Mouse (Mus musculus): ENCODE measurements at regions not wholly inside any gene's neighbourhood (a gene's known extent, or its start where the extent isn't known, plus 50 kb on each side); places are given as distances from the start of the nearest gene placed in this dataset.

GRCm38 (mm10) chr7:75063816-75064215 is 245.2 kb downstream of the Sv2b start:
- no peak for DNase-seq

GRCm38 (mm10) chr7:75050231-75050630 is 258.8 kb downstream of the Sv2b start:
- DNase-seq: no peak

- no peak for DNase-seq
Measured at GRCm38 (mm10) chr7:75049751-75050150, 259.3 kb downstream of the Sv2b start.

- DNase-seq: no peak
Measured at GRCm38 (mm10) chr7:75048822-75049221, 260.2 kb downstream of the Sv2b start.

DNA sequence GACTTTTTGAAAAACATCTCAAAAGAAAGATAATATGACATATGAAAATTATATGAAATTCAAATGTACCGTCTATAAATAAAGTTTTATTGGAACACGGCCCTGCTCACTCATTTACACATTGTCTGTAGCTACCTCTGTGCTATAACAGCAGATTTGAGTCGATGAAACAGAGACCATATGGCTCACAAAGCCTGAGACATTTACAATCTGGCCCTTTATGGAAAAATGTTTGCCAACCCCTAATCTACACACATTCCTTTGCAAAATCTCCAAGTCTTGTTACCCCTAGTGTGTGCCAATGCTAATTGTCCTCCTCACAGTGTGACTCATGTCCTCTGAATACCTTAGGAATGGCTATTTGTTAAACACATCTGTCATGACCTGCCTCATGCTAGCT is 261.2 kb downstream of the Sv2b start:
- DNase-seq: no peak

- no peak for DNase-seq
Measured at GRCm38 (mm10) chr7:75040871-75041270, 268.2 kb downstream of the Sv2b start.

GRCm38 (mm10) chr7:75026191-75026590 is 282.9 kb downstream of the Sv2b start:
- no peak for DNase-seq

- DNase-seq: no peak
Measured at GRCm38 (mm10) chr7:75021966-75022365, 287.1 kb downstream of the Sv2b start.

DNA sequence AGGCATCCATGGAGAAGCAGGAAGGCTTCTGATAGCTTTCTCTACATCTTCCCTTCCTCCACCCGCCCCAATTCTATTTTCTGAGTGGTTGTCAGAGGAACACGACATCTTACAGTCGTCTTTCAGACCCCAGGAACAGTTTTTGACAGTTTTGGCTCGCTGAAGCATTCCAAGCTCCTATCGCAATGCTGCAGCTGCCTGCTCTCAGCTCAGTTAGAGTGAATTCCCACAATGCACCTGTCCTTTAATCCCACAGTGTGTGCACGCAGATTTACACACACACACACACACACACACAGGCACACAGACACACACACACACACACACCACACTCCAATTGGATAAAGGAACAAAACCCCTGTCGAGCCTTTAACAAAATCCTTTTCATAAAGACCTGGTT is 290.4 kb downstream of the Sv2b start:
- no peak for DNase-seq

- DNase-seq: no peak
Measured at GRCm38 (mm10) chr7:75008481-75008880, 300.6 kb downstream of the Sv2b start.

DNA sequence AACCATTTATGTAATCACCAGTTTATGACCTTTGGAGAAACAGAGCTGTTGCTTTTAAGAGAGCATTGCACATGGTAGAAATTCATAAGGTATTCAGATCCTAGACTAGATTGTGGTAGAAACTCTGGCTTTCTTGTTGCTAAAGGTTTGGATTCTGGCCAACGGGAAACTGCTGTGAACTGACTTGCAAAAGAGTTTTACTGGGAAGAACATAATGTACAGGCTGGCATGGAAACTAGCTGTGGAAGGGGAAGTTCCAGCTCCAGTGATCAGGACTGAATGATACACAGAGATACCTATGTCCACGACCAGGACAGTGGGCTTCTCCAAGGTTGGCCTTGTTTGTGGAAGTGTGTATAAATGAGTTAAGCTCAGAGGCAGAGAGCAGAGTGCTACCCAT is 318.9 kb downstream of the Sv2b start:
- DNase-seq: no peak

DNA sequence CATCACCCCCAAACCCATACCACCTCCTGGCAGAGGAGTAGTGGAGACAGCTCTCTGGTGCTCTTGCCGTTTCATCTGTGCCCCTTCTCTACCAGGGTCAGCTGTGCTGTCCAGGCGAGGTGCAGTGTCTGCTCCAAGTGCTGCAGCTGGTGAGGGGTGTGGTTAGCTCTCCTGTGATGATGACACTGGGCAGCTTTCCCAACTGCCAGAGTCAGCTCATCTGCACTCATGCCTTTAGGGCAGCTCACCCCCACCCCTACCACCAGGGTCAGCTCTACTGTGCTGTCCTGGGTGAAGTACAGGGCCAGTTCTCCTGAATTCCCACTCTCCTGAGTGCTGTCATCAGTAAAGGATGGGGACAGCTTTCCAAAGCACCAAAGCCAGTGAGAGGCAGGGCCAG is 329.6 kb downstream of the Sv2b start:
- no peak for DNase-seq

GRCm38 (mm10) chr7:74975986-74976385 is 333.1 kb downstream of the Sv2b start:
- no peak for DNase-seq

DNA sequence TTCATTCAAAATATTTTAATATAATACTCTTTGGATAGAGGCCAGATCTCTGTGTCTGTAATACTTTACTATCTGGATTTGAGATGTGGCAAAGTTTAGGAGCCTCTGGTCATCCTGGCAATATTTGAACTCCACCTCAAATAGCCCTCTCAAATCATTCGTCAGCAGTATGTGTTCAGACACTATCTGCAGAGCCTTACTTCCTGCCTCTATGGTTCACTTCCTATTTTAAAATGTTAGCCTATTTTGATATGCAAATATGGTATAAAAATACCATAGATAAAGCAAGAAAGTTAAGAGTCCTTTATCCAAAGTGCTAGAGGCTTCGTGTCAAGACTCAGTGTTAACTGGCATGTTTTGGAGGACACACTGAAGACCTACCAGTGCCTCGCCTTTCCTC is 334.6 kb downstream of the Sv2b start:
- DNase-seq: no peak

GRCm38 (mm10) chr7:74944421-74945098 is 364.5 kb downstream of the Sv2b start:
- DNase-seq: no peak

GRCm38 (mm10) chr7:74942917-74943316 is 366.1 kb downstream of the Sv2b start:
- DNase-seq: no peak

DNA sequence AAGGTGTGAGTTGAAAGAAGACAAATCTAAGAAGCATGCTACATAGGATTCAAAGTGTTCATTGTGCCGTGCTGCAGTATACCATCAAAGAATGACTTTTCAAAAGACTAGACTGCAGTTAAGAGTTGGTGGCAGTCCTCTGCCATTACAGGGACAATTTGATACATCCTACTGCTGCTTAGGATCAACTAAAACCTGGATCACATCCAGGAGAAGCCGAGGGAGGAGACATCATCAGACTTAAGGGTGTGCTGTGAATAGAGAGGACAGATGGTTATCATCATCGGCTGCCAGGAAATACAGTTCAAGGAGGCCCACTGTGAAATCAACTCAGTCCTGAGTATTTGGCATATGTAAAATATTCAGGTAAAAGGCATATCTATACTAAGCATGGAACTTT is 366.9 kb downstream of the Sv2b start:
- no peak for DNase-seq

- no peak for DNase-seq
Measured at GRCm38 (mm10) chr7:74929142-74929829, 374.7 kb upstream of the Slco3a1 start.

DNA sequence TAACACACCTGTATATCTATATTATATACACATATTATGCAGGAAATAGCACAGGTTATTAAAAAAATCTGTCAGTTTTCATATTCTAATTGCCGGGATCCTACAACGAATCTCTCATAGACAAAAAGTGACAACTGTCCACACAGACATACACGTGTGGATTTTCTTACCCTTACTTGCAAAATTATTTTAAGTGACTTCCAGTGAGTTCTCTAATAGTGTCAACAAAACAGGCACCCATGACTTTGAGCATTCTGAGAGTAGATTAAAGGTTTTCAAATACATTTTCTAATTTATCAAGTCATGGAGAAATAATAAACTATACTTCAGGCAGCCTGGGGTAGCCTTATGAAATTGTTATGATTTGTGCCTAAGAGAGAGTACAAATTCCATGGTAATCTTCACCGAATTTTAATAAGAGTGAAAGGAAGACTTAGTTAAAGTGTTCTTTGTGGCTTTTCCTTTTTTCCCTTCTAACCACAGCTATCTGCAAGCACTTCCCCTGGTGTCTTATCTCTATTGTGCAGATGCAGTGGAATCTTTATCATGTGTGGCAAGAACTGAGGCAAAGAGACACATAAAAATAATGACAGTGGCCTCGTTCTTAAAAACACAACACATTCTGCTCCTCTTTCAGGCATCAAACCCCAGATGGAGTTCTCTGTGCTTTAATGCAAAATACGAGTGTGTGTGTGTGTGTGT is 373.8 kb upstream of the Slco3a1 start:
- no peak for DNase-seq

DNA sequence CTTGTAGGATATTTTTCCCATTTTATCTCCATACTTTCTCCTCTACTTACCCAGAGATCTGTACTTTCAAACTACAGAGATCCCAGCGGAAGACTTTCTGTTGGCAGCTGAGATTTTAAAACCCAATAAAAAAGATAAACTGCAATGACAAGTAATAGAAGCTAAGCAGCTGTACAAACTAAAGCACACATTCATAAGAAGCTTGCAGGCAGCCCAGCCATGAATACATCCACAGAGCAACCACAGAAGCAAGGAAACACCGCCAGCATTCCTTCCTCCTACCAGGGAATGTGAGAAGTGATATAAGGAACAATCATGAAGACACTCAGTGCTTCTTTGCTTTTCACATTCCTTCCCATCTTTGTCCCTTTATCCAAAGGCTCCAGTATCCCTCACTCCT is 372.1 kb upstream of the Slco3a1 start:
- no peak for DNase-seq

GRCm38 (mm10) chr7:74924156-74924555 is 369.6 kb upstream of the Slco3a1 start:
- no peak for DNase-seq

- no peak for DNase-seq
Measured at GRCm38 (mm10) chr7:74908311-74908962, 353.9 kb upstream of the Slco3a1 start.

GRCm38 (mm10) chr7:74907391-74907790 is 352.8 kb upstream of the Slco3a1 start:
- no peak for DNase-seq

DNA sequence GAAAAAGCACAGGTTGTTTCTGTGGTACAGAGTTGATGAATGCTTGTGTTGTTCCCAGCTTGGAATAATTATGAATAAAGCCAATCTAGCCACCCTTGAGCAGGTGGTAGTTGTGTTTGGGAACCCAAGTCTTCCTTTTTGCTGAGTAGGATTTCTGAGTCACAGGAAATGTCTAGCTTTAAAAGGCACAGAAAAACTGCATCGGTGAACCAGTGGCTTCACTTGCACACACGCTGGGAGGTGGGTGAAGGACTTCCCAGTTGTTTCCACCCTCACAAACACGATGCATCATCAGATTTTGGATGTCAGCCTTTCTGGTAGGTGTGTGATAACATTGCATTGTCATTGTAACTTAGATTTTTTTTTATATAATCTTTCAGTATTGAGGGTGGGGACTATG is 322.9 kb upstream of the Slco3a1 start:
- DNase-seq: no peak

Data from cerebellum, adult 11 months (tissue).